Mouse (Mus musculus) stomach, embryonic 16.5 days (tissue): ENCODE measurements around the gene Swsap1. TPM values are rescaled to one million over a fixed set of nuclear protein-coding genes. Genes with fewer than 3 reads are reported as not detected.

Source experiments
- ATAC-seq: fragments of 200-750 bp; cut with Nextera tagmentation; 2 replicates; pipeline ENCODE4 v1.8.0; 2017; ENCODE audit warnings: moderate number of reproducible peaks, moderate TSS enrichment; ENCODE audit not compliant: insufficient read depth, low FRiP score
- H3K27ac ChIP-seq: fragments of 300-500 bp; sonication (generic); 2 replicates; pipeline ENCODE4 v1.5.1; 2014; ENCODE audit warnings: low read length
- H3K27me3 ChIP-seq: fragments of 300-500 bp; sonication (generic); 2 replicates; pipeline ENCODE4 v1.6.1; 2014; ENCODE audit warnings: low read length, control low read depth, mixed read lengths; ENCODE audit not compliant: control insufficient read depth, insufficient read depth
- H3K36me3 ChIP-seq: fragments of 300-500 bp; sonication (generic); 2 replicates; pipeline ENCODE4 v1.6.1; 2014; ENCODE audit warnings: low read length; ENCODE audit not compliant: control insufficient read depth, insufficient read depth
- H3K4me1 ChIP-seq: fragments of 300-500 bp; sonication (generic); 2 replicates; pipeline ENCODE4 v1.6.1; 2014; ENCODE audit warnings: low read length, control low read depth, mixed read lengths; ENCODE audit not compliant: control insufficient read depth, insufficient read depth
- H3K4me2 ChIP-seq: fragments of 300-500 bp; sonication (generic); 2 replicates; pipeline ENCODE4 v1.6.1; 2014; ENCODE audit warnings: low read depth, low read length, mixed read lengths
- H3K4me3 ChIP-seq: fragments of 300-500 bp; sonication (generic); replicated peaks from 2 replicates; pipeline ENCODE4 v1.5.1; 2014; ENCODE audit warnings: mild to moderate bottlenecking, low read length
- H3K9ac ChIP-seq: fragments of 300-500 bp; sonication (generic); 2 replicates; pipeline ENCODE4 v1.6.1; 2014; ENCODE audit warnings: low read length
- H3K9me3 ChIP-seq: fragments of 300-500 bp; sonication (generic); replicated peaks from 2 replicates; pipeline ENCODE4 v1.6.1; 2016; ENCODE audit warnings: low read length, control low read depth; ENCODE audit not compliant: control insufficient read depth
- WGBS: fragments of 180-500 bp; shearing (Covaris S2); extraction: QIAGEN DNeasy Blood & Tissue Kit; methylation state at CpG from one replicate; pipeline ENCODE4 v1.1.7; 2014; 5-methylcytosine and 5-hydroxymethylcytosine counted together
- polyA plus RNA-seq: library from polyadenylated mRNA; unstranded; fragments of >200 nt; fragmentation: Nextera tagmentation; extraction: Ambion mirVana; gene quantifications from 2 replicates; pipeline ENCODE4 v1.2.1, GENCODE M21; 2015

Swsap1 gene
- 5.6 and 6.0 TPM in 2 replicates for polyA plus RNA-seq

DNA sequence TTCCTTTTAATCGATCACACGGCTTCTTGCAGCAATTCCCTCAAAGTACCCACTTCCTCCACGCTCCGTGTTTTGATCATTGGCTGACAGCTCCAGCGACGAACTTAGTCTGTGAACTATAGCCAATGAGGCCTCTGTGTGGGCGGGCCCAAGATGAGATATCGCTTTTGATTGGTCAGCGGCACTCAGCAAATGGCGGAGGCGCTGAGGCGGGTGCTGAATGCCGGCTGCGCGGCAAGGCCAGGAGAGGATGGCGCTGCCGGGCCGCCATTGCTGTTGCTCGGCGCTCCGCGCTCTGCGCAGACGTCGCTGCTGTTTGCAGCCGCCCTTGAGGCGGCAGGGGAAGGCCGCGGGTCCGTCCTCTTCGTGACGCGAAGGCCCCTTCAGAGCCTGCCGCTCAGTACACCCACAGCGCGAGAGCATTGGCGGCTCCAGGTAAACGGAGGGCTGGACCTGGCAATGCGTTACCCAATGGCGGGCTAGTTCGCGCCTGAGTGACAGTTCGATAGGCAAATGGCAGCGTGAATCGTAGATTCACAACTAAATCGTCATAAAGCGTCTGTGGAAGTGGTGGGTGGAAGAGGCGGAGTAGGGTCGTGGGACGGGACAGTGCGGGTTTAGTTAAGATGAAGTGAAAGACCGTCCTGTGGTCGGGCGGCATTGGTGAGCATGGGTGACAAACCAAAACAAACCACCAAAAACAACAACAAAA is at the start of gene Swsap1:
Gene Swsap1 (plus strand): TSS at position 186 of the 712 bp plus-strand sequence.
- no peaks in the 10 kb centered on the region for H3K9me3 ChIP-seq
- peak within 1 kb of the TSS; percentile 79 for H3K9ac ChIP-seq
- peak within 1 kb of the TSS; percentile 79 for H3K4me3 ChIP-seq
- under 1% methylated on average over 54 of the region's 54 CpGs for WGBS
- H3K27me3 ChIP-seq, result peaks cover 5% of the 10 kb centered on the region
- H3K4me2 ChIP-seq, result peak within 1 kb of the TSS; percentile 72
- peak within 1 kb of the TSS; percentile 88 for H3K27ac ChIP-seq
- H3K36me3 ChIP-seq, result no peaks in the 10 kb centered on the region
- H3K4me1 ChIP-seq, result peaks cover 4% of the 10 kb centered on the region; the same call in 1 of the 2 replicates
- ATAC-seq, result peak; percentile 96

DNA sequence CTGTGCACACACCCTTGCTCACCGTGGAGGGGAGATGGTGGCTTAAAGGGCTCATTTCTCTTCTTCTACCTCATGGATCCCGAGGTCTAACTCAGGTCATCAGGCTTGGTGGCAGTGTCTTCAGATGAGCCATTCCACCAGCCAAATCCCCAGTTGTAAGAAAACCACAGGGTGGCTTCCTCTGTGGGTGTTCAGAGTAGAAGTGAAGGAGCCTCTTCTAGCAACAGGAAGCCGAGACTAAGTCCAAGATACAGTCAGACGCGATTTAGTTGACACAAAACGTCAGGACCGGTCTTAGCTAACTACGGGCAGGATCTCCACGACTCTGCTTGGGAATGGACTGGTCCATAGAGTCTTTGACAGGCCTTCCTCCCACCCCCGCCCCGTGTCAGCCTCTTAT is 47.3 kb upstream of the Swsap1 start:
- no peak for ATAC-seq
- Histone ChIP-seq H3K4me1 (no peaks in the 10 kb centered on the region), H3K4me3 (no peak overlapping the region), H3K4me2 (no peak overlapping the region), H3K36me3 (no peaks in the 10 kb centered on the region), H3K9ac (no peak overlapping the region), H3K27ac (no peak overlapping the region), H3K9me3 (no peaks in the 10 kb centered on the region), H3K27me3 (no peaks in the 10 kb centered on the region; the same call in 1 of the 2 replicates)
- 74% methylated on average over 11 of the region's 11 CpGs for WGBS

- H3K9me3 ChIP-seq, result no peaks in the 10 kb centered on the region
- H3K27me3 ChIP-seq, result no peaks in the 10 kb centered on the region; the same call in 1 of the 2 replicates
- no peak overlapping the region for H3K9ac ChIP-seq
- no peak overlapping the region for H3K27ac ChIP-seq
- no peak overlapping the region for H3K4me3 ChIP-seq
- 73% methylated on average over 10 of the region's 10 CpGs for WGBS
- H3K4me2 ChIP-seq, result no peak overlapping the region
- H3K36me3 ChIP-seq, result no peaks in the 10 kb centered on the region
- no peaks in the 10 kb centered on the region for H3K4me1 ChIP-seq
- no peak for ATAC-seq
Measured at GRCm38 (mm10) chr9:21909474-21910223, 45.9 kb upstream of the Swsap1 start.

DNA sequence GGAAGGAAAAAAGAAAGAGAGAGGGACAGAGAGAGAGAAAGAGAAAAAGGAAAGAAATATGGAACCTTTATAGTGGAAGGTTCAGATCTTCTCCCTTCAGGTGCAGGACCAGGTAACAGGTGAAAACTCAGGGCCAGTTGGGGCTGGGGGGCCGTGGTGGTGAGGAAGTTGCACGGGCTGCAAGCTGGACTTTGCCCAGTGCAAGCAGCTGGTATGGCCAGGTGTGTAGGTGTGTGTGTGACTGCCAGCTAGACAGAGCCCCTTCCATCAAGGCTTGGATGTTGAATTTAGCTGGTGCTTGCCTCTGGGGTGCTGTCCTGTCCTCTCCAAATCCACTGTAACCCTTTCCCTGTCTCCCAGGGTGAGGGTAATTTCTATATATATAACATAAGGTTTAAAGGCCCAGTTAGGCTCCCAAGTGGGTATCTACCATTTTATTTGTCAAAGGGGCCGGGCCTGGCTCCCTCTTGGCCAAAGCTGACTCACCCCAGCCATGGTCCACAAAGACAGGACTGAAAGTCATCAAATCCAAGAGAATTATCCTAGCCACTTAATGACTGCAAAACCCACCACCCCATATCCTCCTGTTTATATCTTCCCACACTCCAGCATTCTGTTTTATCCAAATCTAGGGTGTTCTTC is 38.6 kb upstream of the Swsap1 start:
- Histone ChIP-seq H3K4me3 (peak overlapping the region; percentile 79), H3K4me2 (peak overlapping the region; percentile 91), H3K27me3 (no peaks in the 10 kb centered on the region), H3K27ac (peak overlapping the region; percentile 97), H3K36me3 (no peaks in the 10 kb centered on the region), H3K9me3 (no peaks in the 10 kb centered on the region), H3K9ac (peak overlapping the region; percentile 88; the same call in 1 of the 2 replicates), H3K4me1 (no peaks in the 10 kb centered on the region)
- 54% methylated on average over 3 of the region's 3 CpGs for WGBS
- ATAC-seq, result no peak

GRCm38 (mm10) chr9:21917493-21918034 is 38.0 kb upstream of the Swsap1 start:
- 1% methylated on average over 35 of the region's 35 CpGs for WGBS
- peak overlapping the region; percentile 91 for H3K4me2 ChIP-seq
- no peaks in the 10 kb centered on the region for H3K27me3 ChIP-seq
- H3K4me1 ChIP-seq, result no peaks in the 10 kb centered on the region
- H3K36me3 ChIP-seq, result no peaks in the 10 kb centered on the region
- peak overlapping the region; percentile 97 for H3K27ac ChIP-seq
- H3K9ac ChIP-seq, result peak overlapping the region; percentile 88
- ATAC-seq, result peak; percentile 54
- H3K4me3 ChIP-seq, result peak overlapping the region; percentile 79
- no peaks in the 10 kb centered on the region for H3K9me3 ChIP-seq

GRCm38 (mm10) chr9:21918035-21918592 is 37.4 kb upstream of the Swsap1 start, which contains the start of gene Rab3d:
TSS of gene Rab3d (minus strand) at chr9:21918192.
- no peaks in the 10 kb centered on the region for H3K9me3 ChIP-seq
- peak within 1 kb of the TSS; percentile 91 for H3K4me2 ChIP-seq
- no peaks in the 10 kb centered on the region for H3K36me3 ChIP-seq
- H3K4me3 ChIP-seq, result peak within 1 kb of the TSS; percentile 79
- no peaks in the 10 kb centered on the region for H3K4me1 ChIP-seq
- under 1% methylated on average over 34 of the region's 36 CpGs for WGBS
- ATAC-seq, result peak; percentile 94
- peak within 1 kb of the TSS; percentile 97 for H3K27ac ChIP-seq
- no peaks in the 10 kb centered on the region for H3K27me3 ChIP-seq
- H3K9ac ChIP-seq, result peak within 1 kb of the TSS; percentile 88

- no peak for ATAC-seq
- WGBS, result 20% methylated on average over 5 of the region's 5 CpGs
- Histone ChIP-seq H3K27ac (peak overlapping the region; percentile 58), H3K4me2 (peak overlapping the region; percentile 91), H3K4me3 (peak overlapping the region; percentile 79), H3K27me3 (no peaks in the 10 kb centered on the region), H3K9ac (no peak overlapping the region), H3K36me3 (no peaks in the 10 kb centered on the region), H3K9me3 (no peaks in the 10 kb centered on the region), H3K4me1 (peaks cover 7% of the 10 kb centered on the region)
Measured at GRCm38 (mm10) chr9:21918692-21919384, 36.7 kb upstream of the Swsap1 start.

GRCm38 (mm10) chr9:21923036-21923435 is 32.5 kb upstream of the Swsap1 start:
- Histone ChIP-seq H3K4me1 (peaks cover 28% of the 10 kb centered on the region), H3K27me3 (no peaks in the 10 kb centered on the region), H3K4me2 (no peak overlapping the region), H3K9me3 (no peaks in the 10 kb centered on the region), H3K36me3 (no peaks in the 10 kb centered on the region), H3K4me3 (no peak overlapping the region), H3K9ac (no peak overlapping the region), H3K27ac (peak overlapping the region; percentile 88)
- ATAC-seq, result no peak
- WGBS, result 92% methylated on average over 4 of the region's 4 CpGs
